Mouse (Mus musculus) cerebellum, postnatal 14 days (tissue): ENCODE data around the gene Rad51b.

Experiments
- DNase-seq, 2 experiments: peaks; one replicate each; pipeline ENCODE4 v3.0.0; 2021; ENCODE audit warnings: mixed read lengths in 2 of 2

The Rad51b gene

GRCm38 (mm10) chr12:79331722-79332121, 34.6 kb downstream of the Rad51b start:
- DNase-seq: no peak

GRCm38 (mm10) chr12:79338791-79339190, 41.7 kb downstream of the Rad51b start:
- no peak for DNase-seq

- no peak for DNase-seq
Observed at GRCm38 (mm10) chr12:79340513-79340912, 43.4 kb downstream of the Rad51b start.

- DNase-seq: no peak
Observed at GRCm38 (mm10) chr12:79341291-79341845, 44.3 kb downstream of the Rad51b start.

GRCm38 (mm10) chr12:79346198-79346733, 49.2 kb downstream of the Rad51b start:
- no peak for DNase-seq

GRCm38 (mm10) chr12:79347643-79348042, 50.6 kb downstream of the Rad51b start:
- DNase-seq: peak; percentile 76

GRCm38 (mm10) chr12:79351461-79351860, 54.4 kb downstream of the Rad51b start:
- no peak for DNase-seq

- DNase-seq: no peak
Observed at GRCm38 (mm10) chr12:79352086-79352741, 55.1 kb downstream of the Rad51b start.

GRCm38 (mm10) chr12:79352742-79353114, 55.6 kb downstream of the Rad51b start:
- no peak for DNase-seq

- DNase-seq: no peak
Observed at GRCm38 (mm10) chr12:79353356-79353755, 56.3 kb downstream of the Rad51b start.

GRCm38 (mm10) chr12:79354621-79355020, 57.5 kb downstream of the Rad51b start:
- no peak for DNase-seq

GRCm38 (mm10) chr12:79356138-79356537, 59.1 kb downstream of the Rad51b start:
- no peak for DNase-seq

GRCm38 (mm10) chr12:79357631-79358030, 60.5 kb downstream of the Rad51b start:
- DNase-seq: no peak

- peak; percentile 75 to 79 for DNase-seq
Observed at GRCm38 (mm10) chr12:79358613-79359218, 61.6 kb downstream of the Rad51b start.

GRCm38 (mm10) chr12:79359404-79359803, 62.3 kb downstream of the Rad51b start:
- peak; percentile 9 to 14 for DNase-seq

- DNase-seq: peak; percentile 23 to 60
Observed at GRCm38 (mm10) chr12:79362219-79362618, 65.1 kb downstream of the Rad51b start.

- no peak for DNase-seq
Observed at GRCm38 (mm10) chr12:79364284-79364683, 67.2 kb downstream of the Rad51b start.

GRCm38 (mm10) chr12:79368818-79369217, 71.7 kb downstream of the Rad51b start:
- no peak for DNase-seq

GRCm38 (mm10) chr12:79369512-79370165, 72.6 kb downstream of the Rad51b start:
- DNase-seq: no peak

- no peak for DNase-seq
Observed at GRCm38 (mm10) chr12:79372697-79373096, 75.6 kb downstream of the Rad51b start.

- no peak for DNase-seq
Observed at GRCm38 (mm10) chr12:79377378-79377777, 80.3 kb downstream of the Rad51b start.

GRCm38 (mm10) chr12:79377861-79378260, 80.8 kb downstream of the Rad51b start:
- no peak for DNase-seq

- no peak for DNase-seq
Observed at GRCm38 (mm10) chr12:79380190-79380589, 83.1 kb downstream of the Rad51b start.

GRCm38 (mm10) chr12:79381489-79381888, 84.4 kb downstream of the Rad51b start:
- no peak for DNase-seq
